Mouse (Mus musculus) MEL (cell line): ENCODE data around the gene Neurl4. TPM values are rescaled to one million over a fixed set of nuclear protein-coding genes. Genes with fewer than 3 reads are reported as not detected.

Experiments used
- DNase-seq: peaks from one replicate; pipeline ENCODE4 v3.0.0; 2011; ENCODE audit warnings: low read depth, low spot score
- H3K27ac ChIP-seq: 2 replicates; pipeline ENCODE4 v1.5.1; 2012; ENCODE audit warnings: low read depth, mild to moderate bottlenecking, control low read depth, low read length, moderate library complexity; ENCODE audit not compliant: control insufficient read depth
- H3K27me3 ChIP-seq, 2 experiments: fragments of 150-350 bp in 1 of 2; sonication (generic) in 1 of 2; 2 replicates each; pipeline ENCODE4 v1.6.1; 2012; ENCODE audit warnings: low read length in 2 of 2, mild to moderate bottlenecking in 2 of 2, improper control_type of control experiment in 1 of 2, moderate library complexity in 1 of 2; ENCODE audit not compliant: insufficient read depth in 2 of 2, control insufficient read depth in 1 of 2
- H3K36me3 ChIP-seq, 2 experiments: 2 replicates each; pipeline ENCODE4 v1.6.1; 2012 to 2014; ENCODE audit warnings: low read length in 2 of 2, improper control_type of control experiment in 1 of 2, inconsistent platforms in 1 of 2, mild to moderate bottlenecking in 1 of 2; ENCODE audit not compliant: insufficient read depth in 2 of 2, control insufficient read depth in 1 of 2
- H3K4me1 ChIP-seq, 2 experiments: fragments of 150-350 bp in 1 of 2; sonication (generic) in 1 of 2; 2 replicates each; pipeline ENCODE4 v1.6.1; 2012; ENCODE audit warnings: low read length in 2 of 2, improper control_type of control experiment in 1 of 2, mild to moderate bottlenecking in 1 of 2; ENCODE audit not compliant: insufficient read depth in 2 of 2, control insufficient read depth in 1 of 2
- H3K4me3 ChIP-seq, 2 experiments: fragments of 150-350 bp in 1 of 2; sonication (generic) in 1 of 2; 2 replicates each; pipeline ENCODE4 v1.5.1; 2012; ENCODE audit warnings: low read depth in 2 of 2, low read length in 2 of 2, mild to moderate bottlenecking in 2 of 2, moderate library complexity in 2 of 2, control low read depth in 1 of 2, improper control_type of control experiment in 1 of 2; ENCODE audit not compliant: control insufficient read depth in 1 of 2, insufficient read depth in 1 of 2
- H3K79me2 ChIP-seq: 2 replicates; pipeline ENCODE4 v1.6.1; 2012; ENCODE audit warnings: mild to moderate bottlenecking, low read length, moderate library complexity; ENCODE audit not compliant: control insufficient read depth, poor library complexity, insufficient read depth
- H3K9ac ChIP-seq: 2 replicates; pipeline ENCODE4 v1.6.1; 2012; ENCODE audit warnings: low read depth, mild to moderate bottlenecking, control low read depth, low read length, moderate library complexity; ENCODE audit not compliant: control insufficient read depth, poor library complexity, severe bottlenecking
- H3K9me3 ChIP-seq: fragments of 150-350 bp; sonication (generic); replicated peaks from 2 replicates; pipeline ENCODE4 v1.6.1; 2012; ENCODE audit warnings: mild to moderate bottlenecking, low read length, improper control_type of control experiment, moderate library complexity; ENCODE audit not compliant: insufficient read depth
- BHLHE40 ChIP-seq: IDR thresholded peaks from 2 replicates; pipeline ENCODE4 v1.6.1; 2012; ENCODE audit warnings: low read depth, mild to moderate bottlenecking, inconsistent platforms, low read length, improper control_type of control experiment, borderline replicate concordance
- CHD1 ChIP-seq: IDR thresholded peaks from 2 replicates; pipeline ENCODE4 v1.6.1; 2012; ENCODE audit warnings: low read depth, mild to moderate bottlenecking, inconsistent platforms, low read length, improper control_type of control experiment
- CHD2 ChIP-seq: IDR thresholded peaks from 2 replicates; pipeline ENCODE4 v1.6.1; 2011; ENCODE audit warnings: low read length, improper control_type of control experiment
- CTCF ChIP-seq, 3 experiments: IDR thresholded peaks in 2 of 3; conservative IDR thresholded peaks in 1 of 3; 2 replicates each; pipeline ENCODE4 v1.5.1; 2011 to 2012; ENCODE audit warnings: low read length in 3 of 3, low read depth in 2 of 3, mild to moderate bottlenecking in 2 of 3, improper control_type of control experiment in 1 of 3, inconsistent platforms in 1 of 3, mixed read lengths in 1 of 3, moderate library complexity in 1 of 3; ENCODE audit not compliant: control insufficient read depth in 1 of 3, insufficient read depth in 1 of 3, poor library complexity in 1 of 3, severe bottlenecking in 1 of 3
- E2F4 ChIP-seq: IDR thresholded peaks from 2 replicates; pipeline ENCODE4 v1.6.1; 2011; ENCODE audit warnings: low read depth, low read length, improper control_type of control experiment, borderline replicate concordance
- ELF1 ChIP-seq: IDR thresholded peaks from 2 replicates; pipeline ENCODE4 v1.6.1; 2014; ENCODE audit warnings: low read depth, mild to moderate bottlenecking, inconsistent platforms, low read length, improper control_type of control experiment, moderate library complexity
- EP300 ChIP-seq, 2 experiments: IDR thresholded peaks; 2 replicates each; pipeline ENCODE4 v1.6.1; 2011; ENCODE audit warnings: improper control_type of control experiment in 2 of 2, low read length in 2 of 2, low read depth in 1 of 2, mild to moderate bottlenecking in 1 of 2
- GATA1 ChIP-seq: IDR thresholded peaks from 2 replicates; pipeline ENCODE4 v1.6.1; 2011; ENCODE audit warnings: low read depth, low read length, improper control_type of control experiment
- HCFC1 ChIP-seq: IDR thresholded peaks from 2 replicates; pipeline ENCODE4 v1.6.1; 2012; ENCODE audit warnings: low read depth, mild to moderate bottlenecking, inconsistent platforms, low read length, improper control_type of control experiment, moderate library complexity
- KAT2A ChIP-seq: conservative IDR thresholded peaks from 2 replicates; pipeline ENCODE4 v1.6.1; 2012; ENCODE audit warnings: low read depth, low read length, improper control_type of control experiment, inconsistent platforms
- MAFK ChIP-seq: IDR thresholded peaks from 2 replicates; pipeline ENCODE4 v1.6.1; 2011; ENCODE audit warnings: low read depth, mild to moderate bottlenecking, low read length, improper control_type of control experiment, borderline replicate concordance
- MAZ ChIP-seq: IDR thresholded peaks from 2 replicates; pipeline ENCODE4 v1.6.1; 2012; ENCODE audit warnings: low read depth, mild to moderate bottlenecking, inconsistent platforms, low read length, improper control_type of control experiment
- MEF2A ChIP-seq: IDR thresholded peaks from 2 replicates; pipeline ENCODE4 v1.6.1; 2014; ENCODE audit warnings: low read depth, mild to moderate bottlenecking, inconsistent platforms, low read length, improper control_type of control experiment; ENCODE audit not compliant: poor library complexity, insufficient replicate concordance, severe bottlenecking; ENCODE audit errors: extremely low read depth
- MXI1 ChIP-seq: IDR thresholded peaks from 2 replicates; pipeline ENCODE4 v1.6.1; 2011; ENCODE audit warnings: mild to moderate bottlenecking, low read depth, low read length, improper control_type of control experiment
- MYC ChIP-seq: IDR thresholded peaks from 2 replicates; pipeline ENCODE4 v1.6.1; 2011; ENCODE audit warnings: low read depth, mild to moderate bottlenecking, low read length, improper control_type of control experiment, moderate library complexity
- POLR2A ChIP-seq, 2 experiments: IDR thresholded peaks; 2 replicates each; pipeline ENCODE4 v1.6.1; 2011 to 2012; ENCODE audit warnings: low read length in 2 of 2, mild to moderate bottlenecking in 2 of 2, control low read depth in 1 of 2, improper control_type of control experiment in 1 of 2, low read depth in 1 of 2, moderate library complexity in 1 of 2; ENCODE audit not compliant: control insufficient read depth in 1 of 2, insufficient read depth in 1 of 2, poor library complexity in 1 of 2
- POLR2AphosphoS5 ChIP-seq: IDR thresholded peaks from 2 replicates; pipeline ENCODE4 v1.6.1; 2012; ENCODE audit warnings: low read depth, borderline replicate concordance, mild to moderate bottlenecking, inconsistent platforms, low read length, moderate library complexity, mixed read lengths
- RAD21 ChIP-seq: IDR thresholded peaks from 2 replicates; pipeline ENCODE4 v1.6.1; 2011; ENCODE audit warnings: mild to moderate bottlenecking, low read depth, low read length, improper control_type of control experiment
- SIN3A ChIP-seq: IDR thresholded peaks from 2 replicates; pipeline ENCODE4 v1.6.1; 2012; ENCODE audit warnings: low read length, improper control_type of control experiment, inconsistent platforms
- SMC3 ChIP-seq: IDR thresholded peaks from 2 replicates; pipeline ENCODE4 v1.6.1; 2011; ENCODE audit warnings: low read depth, low read length, improper control_type of control experiment
- UBTF ChIP-seq: IDR thresholded peaks from 2 replicates; pipeline ENCODE4 v1.6.1; 2012; ENCODE audit warnings: low read depth, mild to moderate bottlenecking, inconsistent platforms, low read length, improper control_type of control experiment, moderate library complexity, borderline replicate concordance; ENCODE audit not compliant: insufficient read depth
- USF1 ChIP-seq: IDR thresholded peaks from 2 replicates; pipeline ENCODE4 v1.6.1; 2014; ENCODE audit warnings: low read depth, mild to moderate bottlenecking, inconsistent platforms, low read length, improper control_type of control experiment, moderate library complexity
- USF2 ChIP-seq, 2 experiments: IDR thresholded peaks; 2 replicates each; pipeline ENCODE4 v1.6.1; 2011 to 2012; ENCODE audit warnings: improper control_type of control experiment in 2 of 2, low read length in 2 of 2, borderline replicate concordance in 1 of 2, inconsistent platforms in 1 of 2, low read depth in 1 of 2, mild to moderate bottlenecking in 1 of 2; ENCODE audit not compliant: insufficient read depth in 1 of 2
- ZC3H11A ChIP-seq: IDR thresholded peaks from 2 replicates; pipeline ENCODE4 v1.6.1; 2012; ENCODE audit warnings: low read depth, mild to moderate bottlenecking, inconsistent platforms, low read length, improper control_type of control experiment
- ZKSCAN1 ChIP-seq: IDR thresholded peaks from 2 replicates; pipeline ENCODE4 v1.6.1; 2012; ENCODE audit warnings: low read depth, mild to moderate bottlenecking, inconsistent platforms, low read length, improper control_type of control experiment, moderate library complexity
- ZMIZ1 ChIP-seq: IDR thresholded peaks from 2 replicates; pipeline ENCODE4 v1.6.1; 2012; ENCODE audit warnings: low read depth, mild to moderate bottlenecking, inconsistent platforms, low read length, improper control_type of control experiment, moderate library complexity
- ZNF384 ChIP-seq: IDR thresholded peaks from 2 replicates; pipeline ENCODE4 v1.6.1; 2012; ENCODE audit warnings: low read depth, mild to moderate bottlenecking, inconsistent platforms, low read length, improper control_type of control experiment
- polyA plus RNA-seq, 2 experiments: library from polyadenylated mRNA; stranded (reverse) in 1 of 2; unstranded in 1 of 2; fragments of >175 nt in 1 of 2; fragments of >200 nt in 1 of 2; gene quantifications; 2 replicates each; pipeline versions ENCODE4 v1.2.1 to v1.2.4; 2012; ENCODE audit warnings: low replicate concordance in 2 of 2, low read depth in 1 of 2; ENCODE audit not compliant: insufficient read length in 2 of 2, insufficient read depth in 1 of 2, missing spikeins in 1 of 2
- total RNA-seq: library from RNA; depleted of rRNA; stranded (reverse); fragments of 300-350 nt; gene quantifications from 2 replicates; pipeline ENCODE4 v1.2.3, GENCODE M21; 2012

Gene Neurl4
- total and polyA plus RNA-seq, 3 experiments, result 50.9 to 58.0 TPM; not detected in 1

DNA sequence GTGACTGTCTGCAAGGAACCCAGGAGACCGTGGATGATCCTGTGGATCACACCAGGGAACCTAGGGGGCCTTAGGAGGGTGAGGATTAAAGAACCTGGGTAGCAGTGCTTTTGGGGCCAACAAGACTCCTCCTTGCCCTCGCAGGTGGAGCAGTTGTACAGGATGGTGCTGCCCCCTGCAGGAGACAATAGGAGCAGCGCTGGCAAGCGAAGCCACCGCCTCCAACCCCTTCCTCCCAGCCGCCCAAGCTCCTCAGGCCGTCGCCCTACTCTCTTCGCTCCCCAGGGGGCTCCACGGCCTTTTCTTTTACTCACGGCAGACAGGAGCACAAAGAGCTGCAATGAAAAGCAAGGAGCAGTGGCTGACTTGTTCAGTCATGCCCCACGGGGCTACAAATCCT, 24.0 kb upstream of the Neurl4 start:
- DNase-seq, result peak; percentile 95
- Histone ChIP-seq H3K4me1 (peaks cover 11 to 50% of the 10 kb centered on the region in 2 experiments), H3K27ac (no peak overlapping the region)

DNA sequence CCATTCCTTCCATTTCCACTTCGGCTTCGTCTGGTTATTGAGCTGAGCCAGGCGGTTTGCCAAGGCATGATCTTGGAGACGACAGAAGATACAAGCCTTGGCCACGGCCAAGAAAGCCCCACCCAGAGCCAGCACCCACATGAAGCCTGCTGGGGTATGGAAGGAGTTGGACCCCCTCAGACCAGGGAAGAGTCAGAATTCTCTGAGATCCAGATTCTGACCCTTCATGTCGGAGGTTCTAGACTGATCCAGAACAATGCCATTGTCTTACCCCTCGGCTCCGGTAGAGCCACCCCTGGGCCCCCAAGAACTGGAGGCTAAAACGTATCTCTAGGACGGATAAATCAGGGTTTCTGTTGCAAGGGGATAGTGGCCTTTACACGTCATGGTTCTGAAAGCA, 23.0 kb upstream of the Neurl4 start, which contains the start of gene Tmem95:
Tmem95 (minus strand) TSS at position 141 of the 400 bp plus-strand sequence.
- peaks cover 0 to 31% of the 10 kb centered on the region in 2 experiments; a peak in 2 of 4 replicates for H3K36me3 ChIP-seq
- H3K4me3 ChIP-seq, result peak within 1 kb of the TSS in 1 of 2 experiments; percentile 22; a peak in 3 of 4 replicates
- DNase-seq, result no peak
- peak within 1 kb of the TSS; percentile 47 for H3K9ac ChIP-seq
- no peak for TF ChIP-seq USF1
- no peak for TF ChIP-seq POLR2A (IDR thresholded peaks at IDR 0.05; ENCODE audit: control insufficient read depth in 1 of 2, insufficient read depth in 1 of 2, low read depth in 1 of 2, low read length in 2 of 2, poor library complexity in 1 of 2)
- TF ChIP-seq USF2 (IDR thresholded peaks at IDR 0.05; ENCODE audit: borderline replicate concordance in 1 of 2, insufficient read depth in 1 of 2, low read depth in 1 of 2, low read length in 2 of 2), result no peak
- TF ChIP-seq MAFK, result no peak
- no peak for TF ChIP-seq EP300 (IDR thresholded peaks at IDR 0.05; ENCODE audit: low read depth in 1 of 2, low read length in 2 of 2)
- no peak for TF ChIP-seq CHD2
- no peak for TF ChIP-seq KAT2A
- no peak for TF ChIP-seq CHD1
- TF ChIP-seq UBTF, result no peak
- no peak for TF ChIP-seq SIN3A
- no peak for TF ChIP-seq ZKSCAN1
- no peak for TF ChIP-seq E2F4
- TF ChIP-seq MEF2A, result no peak
- TF ChIP-seq CTCF (IDR thresholded peaks at IDR 0.05 in 2 of 3, conservative IDR thresholded peaks at IDR 0.05 in 1 of 3; ENCODE audit: control insufficient read depth in 1 of 3, insufficient read depth in 1 of 3, low read depth in 2 of 3, low read length in 3 of 3, poor library complexity in 1 of 3, severe bottlenecking in 1 of 3), result no peak
- no peak for TF ChIP-seq POLR2AphosphoS5
- TF ChIP-seq ZNF384, result no peak
- no peak for TF ChIP-seq ZMIZ1
- no peak for TF ChIP-seq BHLHE40
- H3K79me2 ChIP-seq, result no peaks in the 10 kb centered on the region
- no peaks in the 10 kb centered on the region for H3K9me3 ChIP-seq
- H3K4me1 ChIP-seq, result peaks cover 11 to 54% of the 10 kb centered on the region in 2 experiments
- H3K27me3 ChIP-seq, result no peaks in the 10 kb centered on the region
- peak within 1 kb of the TSS; percentile 39 for H3K27ac ChIP-seq

More for the DNA sequence above, 24.0 kb upstream of the Neurl4 start:
- Histone ChIP-seq H3K36me3 (peaks cover 0 to 31% of the 10 kb centered on the region in 2 experiments; a peak in 2 of 4 replicates), H3K9ac (peak overlapping the region; percentile 47), H3K79me2 (no peaks in the 10 kb centered on the region), H3K27me3 (no peaks in the 10 kb centered on the region), H3K9me3 (no peaks in the 10 kb centered on the region), H3K4me3 (peak overlapping the region; percentile 22 to 33)
- no peak for TF ChIP-seq ZKSCAN1
- 0 out of 2 replicates have a peak, but pooled peaks have one; percentile 19 for TF ChIP-seq BHLHE40
- peak; percentile 39; the same call in 1 of the 2 replicates for TF ChIP-seq ZNF384
- TF ChIP-seq SMC3, result peak; percentile 98
- peak; percentile 27; the same call in 1 of the 2 replicates for TF ChIP-seq ELF1
- 0 out of 4 replicates have a peak, but pooled peaks of 1 of the 2 experiments have one; percentile 15 for TF ChIP-seq EP300 (IDR thresholded peaks at IDR 0.05; ENCODE audit: low read depth in 1 of 2, low read length in 2 of 2)
- TF ChIP-seq RAD21, result peak; percentile 98
- TF ChIP-seq KAT2A, result no peak
- TF ChIP-seq MAZ, result peak; percentile 70; the same call in 1 of the 2 replicates
- 0 out of 2 replicates have a peak, but pooled peaks have one; percentile 42 for TF ChIP-seq MXI1
- TF ChIP-seq GATA1, result no peak
- peak; percentile 99 for TF ChIP-seq ZC3H11A
- TF ChIP-seq USF1, result no peak
- 0 out of 2 replicates have a peak, but pooled peaks have one; percentile 79 for TF ChIP-seq UBTF
- peak; percentile 52 for TF ChIP-seq HCFC1
- peak; percentile 82 to 98 (median 95) for TF ChIP-seq CTCF (IDR thresholded peaks at IDR 0.05 in 2 of 3, conservative IDR thresholded peaks at IDR 0.05 in 1 of 3; ENCODE audit: control insufficient read depth in 1 of 3, insufficient read depth in 1 of 3, low read depth in 2 of 3, low read length in 3 of 3, poor library complexity in 1 of 3, severe bottlenecking in 1 of 3)
- 0 out of 4 replicates have a peak, but pooled peaks of 1 of the 2 experiments have one; percentile 2 for TF ChIP-seq POLR2A (IDR thresholded peaks at IDR 0.05; ENCODE audit: control insufficient read depth in 1 of 2, insufficient read depth in 1 of 2, low read depth in 1 of 2, low read length in 2 of 2, poor library complexity in 1 of 2)
- TF ChIP-seq MYC, result peak; percentile 22; the same call in 1 of the 2 replicates
